Mouse (Mus musculus): ENCODE data around the gene Krt12.

Gene Krt12

GRCm38 (mm10) chr11:99422159-99422558 lies at the start of gene Krt12:
Gene Krt12, minus strand, starts transcription at chr11:99422259.
- DNase-seq (ENCODE audit: low read depth, low spot score) = no peak

GRCm38 (mm10) chr11:99469228-99469627 lies 47.2 kb upstream of the Krt12 start:
- no peak for DNase-seq (ENCODE audit: low read depth, low spot score)

GRCm38 (mm10) chr11:99468566-99468965 lies 46.5 kb upstream of the Krt12 start:
- DNase-seq (ENCODE audit: low read depth, low spot score) = no peak

GRCm38 (mm10) chr11:99466316-99466715 lies 44.3 kb upstream of the Krt12 start:
- DNase-seq (ENCODE audit: low read depth, low spot score) = no peak

GRCm38 (mm10) chr11:99464836-99465235 lies 42.8 kb upstream of the Krt12 start:
- peak; percentile 47 for DNase-seq (ENCODE audit: low read depth, low spot score)

- peak; percentile 56 for DNase-seq (ENCODE audit: low read depth, low spot score)
Measured at GRCm38 (mm10) chr11:99463155-99463554, 41.1 kb upstream of the Krt12 start.

- DNase-seq (ENCODE audit: low read depth, low spot score) = no peak
Measured at GRCm38 (mm10) chr11:99461736-99462135, 39.7 kb upstream of the Krt12 start.

- DNase-seq (ENCODE audit: low read depth, low spot score) = no peak
Measured at GRCm38 (mm10) chr11:99458887-99459286, 36.8 kb upstream of the Krt12 start.

- DNase-seq (ENCODE audit: low read depth, low spot score) = no peak
Measured at GRCm38 (mm10) chr11:99454759-99455158, 32.7 kb upstream of the Krt12 start.

- DNase-seq (ENCODE audit: low read depth, low spot score) = no peak
Measured at GRCm38 (mm10) chr11:99454044-99454443, 32.0 kb upstream of the Krt12 start.

GRCm38 (mm10) chr11:99448769-99449168 lies 26.7 kb upstream of the Krt12 start:
- DNase-seq (ENCODE audit: low read depth, low spot score) = no peak

GRCm38 (mm10) chr11:99441220-99441619 lies 19.2 kb upstream of the Krt12 start:
- DNase-seq (ENCODE audit: low read depth, low spot score) = no peak

GRCm38 (mm10) chr11:99439465-99439864 lies 17.4 kb upstream of the Krt12 start:
- no peak for DNase-seq (ENCODE audit: low read depth, low spot score)

GRCm38 (mm10) chr11:99437972-99438371 lies 15.9 kb upstream of the Krt12 start, which contains the start of gene Krt20:
Gene Krt20, minus strand, starts transcription at chr11:99438150.
- DNase-seq (ENCODE audit: low read depth, low spot score) = no peak

- no peak for DNase-seq (ENCODE audit: low read depth, low spot score)
Measured at GRCm38 (mm10) chr11:99436625-99437024, 14.6 kb upstream of the Krt12 start.

GRCm38 (mm10) chr11:99430670-99431069 lies 8.6 kb upstream of the Krt12 start:
- peak; percentile 33 for DNase-seq (ENCODE audit: low read depth, low spot score)

GRCm38 (mm10) chr11:99420586-99420985 lies 1.5 kb downstream of the Krt12 start:
- no peak for DNase-seq (ENCODE audit: low read depth, low spot score)

- DNase-seq (ENCODE audit: low read depth, low spot score) = no peak
Measured at GRCm38 (mm10) chr11:99417819-99418218, 4.2 kb downstream of the Krt12 start.

GRCm38 (mm10) chr11:99416902-99417301 lies 5.2 kb downstream of the Krt12 start:
- no peak for DNase-seq (ENCODE audit: low read depth, low spot score)

GRCm38 (mm10) chr11:99414463-99415147 lies 7.5 kb downstream of the Krt12 start:
- no peak for DNase-seq (ENCODE audit: low read depth, low spot score)

- peak; percentile 15 for DNase-seq (ENCODE audit: low read depth, low spot score)
Measured at GRCm38 (mm10) chr11:99413247-99413646, 8.8 kb downstream of the Krt12 start.

GRCm38 (mm10) chr11:99406186-99406585 lies 15.9 kb downstream of the Krt12 start:
- DNase-seq (ENCODE audit: low read depth, low spot score) = no peak

- no peak for DNase-seq (ENCODE audit: low read depth, low spot score)
Measured at GRCm38 (mm10) chr11:99399956-99400549, 22.0 kb downstream of the Krt12 start.
